Mouse (Mus musculus) adipocyte (in vitro differentiated cells): Measurements from ENCODE around the gene Armc8.
"Not testable (repeated sequence)": the region's sequence is repeated elsewhere in the genome, so short reads cannot be mapped to it uniquely, and the experiment has no call there.

Experiments
- DNase-seq: peaks from one replicate; pipeline ENCODE4 v3.0.0-alpha.2; 2016; ENCODE audit warnings: low spot score

The Armc8 gene

DNA sequence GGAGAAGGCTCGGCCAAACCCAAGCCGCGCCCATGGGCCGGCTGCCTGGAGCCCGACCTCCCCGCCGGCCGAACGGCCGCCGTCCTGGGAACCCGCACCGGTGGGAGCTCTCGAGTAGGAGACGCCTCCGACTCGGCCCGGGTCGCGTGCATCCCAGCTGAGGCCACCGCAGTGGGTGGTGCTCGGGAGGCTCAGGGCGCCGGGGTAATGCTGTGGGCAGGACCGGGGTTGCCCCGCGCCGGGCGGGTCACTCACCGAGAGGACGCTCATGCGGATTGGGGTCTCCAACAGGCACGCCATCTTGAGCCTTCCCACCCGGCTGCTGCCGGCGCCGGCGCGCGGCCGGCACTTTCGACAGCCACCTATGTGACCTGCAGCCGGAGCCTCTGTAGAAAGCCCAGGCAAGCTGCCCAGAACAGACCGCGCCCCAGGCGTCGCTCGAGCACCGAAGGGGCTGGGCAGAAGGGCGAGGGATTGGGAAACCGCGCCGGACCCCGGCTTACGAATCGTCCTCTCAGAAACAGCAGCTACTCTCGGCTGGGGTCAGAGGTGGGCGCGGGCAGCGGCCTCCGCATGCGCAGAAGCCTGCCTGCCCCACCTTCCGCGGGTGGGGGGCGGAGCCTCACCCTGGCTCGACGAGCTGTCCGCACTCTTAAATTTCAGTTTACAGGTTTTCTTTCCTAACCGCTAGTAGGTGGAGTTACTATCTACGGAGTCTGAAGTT lies at the start of gene Armc8:
Armc8 (minus strand) TSS at position 553 of the 724 bp plus-strand sequence.
- DNase-seq, result peak; percentile 88

DNA sequence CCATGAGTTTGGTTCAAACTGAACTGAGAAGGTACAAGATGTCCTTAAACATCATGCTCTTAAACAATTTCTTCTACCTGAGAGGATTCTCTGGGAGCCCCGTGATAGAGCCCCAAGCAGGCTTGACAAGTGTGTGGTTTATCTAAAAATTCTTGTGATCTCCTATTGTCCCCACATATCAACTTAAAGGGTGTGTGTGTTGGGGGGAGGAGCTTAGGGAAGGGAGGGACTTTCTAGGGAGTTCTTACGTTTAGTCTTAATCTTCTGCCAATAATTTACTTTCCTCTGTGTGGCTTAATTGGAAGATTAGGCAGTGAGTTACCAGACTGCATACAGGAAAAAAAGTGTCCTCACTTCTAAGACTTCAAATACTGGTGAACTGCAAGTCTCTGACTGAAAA lies 43.5 kb upstream of the Armc8 start, which contains the start of gene A4gnt:
A4gnt (plus strand) TSS at position 301 of the 400 bp plus-strand sequence.
- DNase-seq, result no peak

DNA sequence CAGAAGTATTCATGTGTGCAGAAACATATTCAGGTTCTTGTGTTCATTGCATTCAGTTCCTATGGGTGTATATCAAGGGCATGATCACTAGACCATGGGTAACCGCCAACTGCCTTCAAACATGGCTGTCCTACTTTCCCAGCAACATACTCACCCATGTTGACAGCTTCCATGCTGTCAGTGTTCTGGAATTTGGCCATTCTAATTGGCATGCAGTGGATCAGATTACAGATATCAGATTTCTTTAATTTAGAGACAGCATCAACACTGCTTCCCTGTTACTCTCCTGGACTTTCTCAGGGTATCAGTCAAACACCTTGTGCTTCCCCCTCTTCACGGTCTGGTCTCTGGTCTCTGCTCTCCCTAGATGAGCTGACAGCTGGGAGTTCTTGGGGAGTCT lies 34.9 kb upstream of the Armc8 start:
- peak; percentile 24 for DNase-seq

DNA sequence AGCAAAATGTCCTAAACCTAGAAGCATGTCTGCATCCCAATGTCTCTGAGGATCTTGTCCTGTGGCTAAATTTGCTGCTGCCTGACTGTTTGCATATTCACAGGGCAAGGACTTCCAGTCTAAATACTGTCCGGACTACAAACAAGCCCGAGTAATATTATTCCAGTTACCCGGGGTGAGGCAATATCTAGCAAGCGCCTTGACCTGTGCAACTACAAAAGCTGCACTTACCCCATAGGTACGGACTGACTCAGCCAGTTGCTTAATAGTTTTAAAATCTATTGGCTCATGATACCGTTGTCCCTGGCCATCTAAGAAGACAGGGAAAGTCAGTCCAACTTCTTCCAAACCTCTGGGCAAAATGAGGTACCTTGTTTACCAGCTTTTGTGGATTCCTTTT lies 30.4 kb upstream of the Armc8 start:
- DNase-seq, result not testable (repeated sequence)

DNA sequence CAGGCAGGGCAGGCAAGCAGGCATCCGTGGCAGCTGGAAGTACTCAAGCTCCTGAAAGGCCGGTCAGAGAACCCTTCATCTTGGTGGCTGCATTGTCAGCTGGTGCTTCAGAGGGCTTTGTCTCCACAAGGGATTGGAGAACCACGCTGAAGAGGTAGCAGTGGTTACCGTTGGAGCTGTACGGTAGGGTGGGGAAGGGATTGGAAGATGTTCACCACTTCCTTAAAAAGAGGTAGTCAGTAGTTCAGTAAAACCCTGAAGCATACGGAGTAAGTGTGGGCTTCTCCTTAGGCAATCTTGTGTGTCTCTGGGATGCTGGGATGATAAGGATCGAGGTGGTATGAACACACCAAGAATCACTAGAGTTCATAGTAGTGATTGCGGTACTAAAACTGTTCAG lies 22.4 kb upstream of the Armc8 start:
- DNase-seq, result no peak

DNA sequence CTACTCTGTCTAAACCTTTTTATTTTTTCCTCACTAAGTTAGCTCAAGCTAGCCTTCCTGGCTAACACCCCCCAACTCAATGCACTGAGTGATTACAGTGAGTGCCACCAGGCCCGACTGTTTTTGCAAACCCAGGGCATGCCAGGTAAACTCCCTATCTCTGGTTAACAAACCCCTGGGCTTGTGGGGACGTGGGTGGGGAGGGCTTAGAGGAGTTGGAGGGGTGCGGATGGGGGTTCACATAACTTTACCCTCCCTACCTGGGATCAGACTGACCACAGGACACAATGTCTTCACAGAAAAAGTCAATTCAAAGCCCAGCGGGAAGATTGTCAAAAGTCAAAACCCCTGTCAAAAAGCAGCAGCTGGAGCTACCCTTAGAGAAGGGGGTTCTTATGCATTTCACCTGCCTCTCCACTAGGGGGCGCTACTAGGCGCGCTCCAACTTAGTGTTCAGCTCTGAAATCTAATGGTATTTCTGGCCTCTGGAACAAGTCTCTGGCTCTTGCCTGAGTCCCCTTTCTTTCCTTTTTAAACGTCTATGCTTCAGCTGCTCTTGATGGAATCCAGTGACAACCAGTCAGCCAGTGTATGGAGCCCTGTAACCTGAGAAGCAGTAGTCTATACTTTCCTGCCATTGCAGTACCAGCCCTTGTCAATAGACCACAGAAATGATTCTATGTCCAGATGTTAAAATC lies 19.0 kb upstream of the Armc8 start:
- peak; percentile 63 for DNase-seq

DNA sequence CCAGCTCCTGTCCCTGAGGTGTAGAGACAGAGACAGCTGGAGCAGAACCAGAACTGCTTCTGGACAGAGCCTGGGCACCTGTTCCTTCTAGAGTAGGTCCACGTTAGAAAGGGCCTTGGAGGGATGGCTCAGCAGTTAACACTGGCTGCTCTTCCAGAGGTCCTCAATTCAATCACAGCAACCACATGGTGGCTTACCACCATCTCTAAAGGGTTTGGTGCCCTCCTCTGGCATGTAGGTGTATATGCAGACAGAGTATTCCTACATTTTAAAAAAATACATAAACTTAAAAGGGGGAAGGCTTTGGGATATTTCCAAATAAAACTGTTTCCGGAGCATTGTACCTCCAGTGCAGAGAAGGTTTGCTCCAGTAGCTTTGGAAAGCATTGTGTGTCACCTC lies 12.0 kb upstream of the Armc8 start:
- DNase-seq, result peak; percentile 67

DNA sequence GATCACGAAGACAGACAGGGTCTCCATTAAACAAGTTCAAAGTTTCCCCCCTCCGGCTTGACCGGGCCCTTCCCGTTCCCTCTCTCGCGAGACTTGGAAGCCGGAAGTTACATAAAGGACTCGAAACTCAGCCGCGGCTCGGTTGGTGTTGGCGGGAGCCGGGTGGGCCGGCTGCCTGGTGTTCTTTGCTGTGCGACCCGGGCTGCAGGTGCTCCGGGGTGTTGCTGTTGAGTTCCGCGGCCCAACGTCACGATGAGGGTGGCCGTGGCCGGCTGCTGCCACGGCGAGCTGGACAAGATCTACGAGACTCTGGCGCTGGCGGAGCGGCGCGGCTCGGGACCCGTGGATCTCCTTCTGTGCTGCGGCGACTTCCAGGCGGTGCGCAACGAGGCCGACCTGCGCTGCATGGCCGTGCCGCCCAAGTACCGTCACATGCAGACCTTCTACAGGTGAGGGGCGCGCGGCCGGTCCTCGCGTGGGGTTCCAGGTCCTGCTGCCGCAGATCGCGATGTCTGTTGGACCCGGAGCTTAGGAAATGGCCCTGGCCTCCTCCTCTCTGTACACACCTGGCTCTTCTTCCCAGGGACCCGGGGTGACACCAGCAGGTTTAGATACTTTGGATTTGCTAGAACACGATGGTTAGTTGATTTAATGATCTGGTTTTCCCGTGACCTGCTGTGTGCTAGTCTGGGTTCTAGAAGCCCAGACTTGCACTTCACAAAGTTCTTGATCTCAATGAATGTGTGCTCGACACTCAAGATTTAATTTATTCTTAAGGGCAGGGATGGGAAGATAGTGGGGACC lies 7.2 kb upstream of the Armc8 start, which contains the start of gene Dbr1:
Dbr1 (plus strand) TSS at position 123 of the 804 bp plus-strand sequence.
- DNase-seq, result peak; percentile 92

DNA sequence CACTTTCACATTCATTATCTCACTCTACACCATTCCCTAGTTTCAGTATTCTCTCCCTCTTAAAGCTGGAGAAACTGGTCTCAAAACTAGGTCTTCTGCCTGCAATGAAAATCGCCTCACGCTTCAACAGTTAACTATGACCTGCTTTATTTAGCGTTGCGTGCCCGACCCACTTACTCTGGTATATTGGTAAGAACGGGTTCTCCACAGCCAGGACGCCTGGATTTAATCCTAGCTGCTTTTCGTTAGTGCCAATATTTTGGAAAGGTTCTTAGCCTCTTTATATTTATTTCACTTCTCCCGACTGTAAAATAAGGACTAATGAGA lies 335 bp upstream of the Armc8 start:
- DNase-seq, result no peak

DNA sequence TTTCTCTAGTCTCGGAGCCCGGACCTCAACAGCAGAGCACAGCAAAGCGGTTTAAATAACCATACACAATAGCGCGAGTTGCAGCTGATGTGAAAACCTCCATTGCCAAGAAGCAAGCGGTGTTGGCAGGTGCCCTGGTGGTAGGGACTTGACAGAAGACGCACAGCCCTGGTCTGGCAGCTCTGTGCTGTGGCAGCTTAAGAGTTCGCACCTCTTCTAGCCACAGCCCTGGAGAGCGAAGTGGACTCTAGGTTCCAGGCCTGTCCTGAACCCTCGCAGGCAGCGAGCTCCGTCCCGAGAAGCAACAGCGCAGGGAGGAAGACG lies 714 bp downstream of the Armc8 start:
- DNase-seq, result peak; percentile 67

DNA sequence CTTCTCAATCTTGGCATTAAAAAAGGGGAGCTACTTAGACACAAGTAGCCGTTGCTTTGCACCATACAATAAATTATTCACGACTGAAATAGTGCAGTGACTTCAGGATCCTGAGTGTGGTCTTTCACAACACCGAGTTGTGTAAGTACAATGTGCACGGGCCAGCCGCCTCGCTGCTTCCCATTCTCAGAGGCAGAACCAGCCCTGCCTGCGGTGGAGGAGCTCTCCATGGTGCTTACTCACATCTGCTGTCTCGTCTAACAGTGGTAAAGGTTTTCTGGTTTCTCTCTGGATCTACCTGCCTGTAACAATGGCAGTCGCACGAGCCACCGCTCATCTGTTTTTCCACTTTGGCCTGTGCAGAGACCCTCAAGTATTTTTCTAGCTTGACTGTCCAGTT lies 5.0 kb downstream of the Armc8 start:
- DNase-seq, result peak; percentile 87

DNA sequence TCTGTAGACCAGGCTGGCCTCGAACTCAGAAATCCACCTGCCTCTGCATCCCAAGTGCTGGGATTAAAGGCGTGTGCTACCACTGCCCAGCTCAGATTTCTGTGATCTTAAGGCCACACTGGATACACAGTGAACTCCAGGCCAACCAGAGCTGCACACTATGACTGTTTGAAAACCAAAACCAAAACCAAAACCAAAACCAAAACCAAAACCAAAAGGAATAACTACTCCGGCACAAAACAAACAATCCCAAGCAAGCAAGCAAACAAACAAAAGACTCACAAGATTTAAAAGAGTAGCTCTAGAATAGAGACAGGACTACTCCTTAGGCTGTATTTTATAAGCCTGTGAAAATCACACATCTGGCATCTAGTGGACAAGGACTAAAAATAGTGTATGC lies 8.3 kb downstream of the Armc8 start:
- peak; percentile 16 for DNase-seq

DNA sequence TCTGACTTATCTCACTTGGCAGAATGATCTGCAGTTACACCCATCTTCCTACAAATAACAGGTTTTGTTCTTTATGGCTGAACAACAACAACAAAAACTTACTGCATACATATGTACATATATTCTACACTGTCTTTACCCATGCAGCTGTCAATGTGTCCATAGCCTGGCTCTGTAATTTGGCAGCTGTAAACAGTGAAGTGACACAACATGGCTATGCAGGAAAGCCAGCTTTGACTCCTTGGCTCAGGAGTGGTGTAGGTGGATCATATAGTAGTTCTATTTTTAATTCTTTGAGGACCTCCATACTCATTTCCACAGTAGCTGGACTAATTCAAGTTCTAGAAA lies 9.2 kb downstream of the Armc8 start:
- DNase-seq, result no peak

DNA sequence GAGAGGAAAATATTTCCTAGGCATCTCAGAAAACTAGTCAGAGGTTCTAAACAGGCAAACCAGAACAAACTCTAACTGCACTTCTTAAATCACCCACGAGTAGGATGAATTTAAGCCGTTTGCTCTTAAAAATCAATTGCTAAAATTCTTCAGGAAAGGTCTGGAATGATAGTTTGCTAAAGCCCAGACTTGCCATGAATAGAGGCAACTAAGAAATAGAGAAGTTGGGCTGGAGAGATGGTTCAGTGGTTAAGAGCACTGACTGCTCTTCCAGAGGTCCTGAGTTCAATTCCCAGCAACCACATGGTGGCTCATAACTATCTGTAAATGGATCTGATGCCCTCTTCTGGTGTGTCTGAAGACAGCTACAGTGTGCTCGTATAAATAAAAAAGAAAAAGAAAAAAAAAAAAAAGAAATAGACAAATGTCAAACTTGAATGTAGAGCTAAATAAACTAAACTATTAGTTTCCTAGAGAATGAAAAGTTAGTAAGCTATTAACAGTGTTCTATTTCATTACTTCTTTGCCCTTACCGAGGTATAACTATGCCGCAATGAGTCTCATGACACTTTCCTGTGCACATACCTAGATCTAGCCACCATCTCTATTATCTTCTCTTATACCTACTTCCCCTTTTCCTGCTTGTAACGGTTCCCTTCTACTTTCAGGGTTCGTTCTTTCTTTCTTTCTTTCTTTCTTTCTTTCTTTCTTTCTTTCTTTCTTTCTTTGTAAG lies 9.7 kb downstream of the Armc8 start:
- DNase-seq, result no peak

DNA sequence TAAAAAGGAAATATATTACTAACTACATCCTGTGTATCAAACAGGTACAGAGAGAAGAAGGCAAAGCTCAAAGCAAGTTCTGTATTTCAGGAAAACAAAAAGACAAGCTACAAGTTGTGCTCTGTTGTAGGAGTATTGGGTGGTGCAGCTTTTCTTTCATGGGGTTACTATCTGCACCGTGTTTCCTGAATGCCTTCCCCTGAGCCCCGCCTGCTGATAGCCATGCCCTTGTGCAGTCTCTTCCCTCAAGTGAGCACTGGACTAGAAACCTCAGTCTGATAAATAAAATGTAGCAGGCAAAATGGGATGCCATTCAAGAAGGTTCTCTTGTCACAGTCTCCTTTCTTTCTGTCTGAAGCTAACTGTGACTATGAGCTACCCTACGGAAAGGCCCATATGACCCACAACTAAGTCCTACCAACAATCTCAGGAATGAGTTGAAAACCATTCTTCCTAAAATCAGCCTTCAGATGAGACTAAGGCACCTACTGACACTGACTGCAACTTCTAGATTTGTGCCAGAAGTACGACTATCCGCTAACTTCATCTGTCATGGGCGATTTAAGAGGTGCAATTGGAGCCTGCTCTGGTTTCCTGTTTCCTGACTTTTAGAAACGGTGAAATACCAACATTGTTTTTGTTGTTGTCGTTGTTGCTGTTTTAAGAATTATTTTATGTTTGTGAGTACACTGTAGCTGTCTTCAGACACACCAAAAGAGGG lies 11.0 kb downstream of the Armc8 start:
- no peak for DNase-seq

DNA sequence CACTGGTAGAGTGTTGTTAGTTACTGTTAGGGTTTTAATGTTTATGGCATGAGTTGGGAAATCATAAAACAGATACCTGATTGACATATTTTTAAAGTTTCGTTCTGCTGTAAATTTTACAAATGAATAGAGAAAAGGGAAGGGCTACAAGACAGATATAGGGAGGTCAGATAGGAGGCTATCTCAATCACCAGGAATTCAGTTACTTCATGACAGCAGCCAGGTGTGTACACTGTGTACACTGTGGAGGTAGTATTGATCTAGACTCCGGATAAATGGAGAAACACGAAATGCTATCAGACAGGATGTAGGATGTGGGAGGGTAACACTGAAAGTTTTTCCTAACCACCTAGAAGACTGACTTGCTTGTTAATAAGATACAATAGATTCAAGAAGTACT lies 13.4 kb downstream of the Armc8 start:
- no peak for DNase-seq

DNA sequence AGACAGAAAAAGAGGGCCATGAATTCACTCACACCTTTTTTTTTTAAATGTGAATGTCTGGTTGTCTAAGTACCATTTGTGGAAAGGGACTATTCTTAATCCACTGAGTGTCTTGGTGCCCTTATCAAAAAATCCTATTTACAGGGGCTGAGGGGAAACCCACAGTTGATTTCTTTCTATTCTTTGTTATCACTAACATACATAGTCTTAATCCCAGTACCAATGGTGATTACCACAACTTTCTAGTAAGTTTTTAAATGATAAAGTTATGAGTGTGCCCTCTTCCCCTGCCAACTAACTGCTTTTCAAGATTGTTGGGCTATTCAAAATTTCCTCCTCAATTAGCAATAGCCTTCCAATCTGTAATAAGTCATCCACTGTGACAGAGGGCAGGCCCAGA lies 14.6 kb downstream of the Armc8 start:
- DNase-seq, result no peak

DNA sequence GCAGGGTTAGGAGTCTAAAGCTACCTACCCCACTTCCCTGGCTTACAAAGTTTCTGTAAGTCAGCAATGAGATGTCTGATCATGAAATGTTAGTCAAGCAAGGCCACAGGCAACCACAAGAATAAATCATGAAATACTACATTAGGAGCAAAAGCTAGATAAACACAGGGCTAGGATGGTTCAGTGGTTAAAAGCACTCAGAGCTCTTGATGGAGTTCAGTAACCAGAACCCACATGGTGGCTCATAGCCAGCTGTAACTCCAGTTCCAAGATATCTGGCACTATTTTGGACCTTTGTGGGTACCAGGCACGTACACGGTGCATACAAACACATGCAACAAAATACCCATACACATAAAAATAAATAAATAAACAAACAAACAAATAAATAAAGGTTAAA lies 15.7 kb downstream of the Armc8 start:
- DNase-seq, result no peak

DNA sequence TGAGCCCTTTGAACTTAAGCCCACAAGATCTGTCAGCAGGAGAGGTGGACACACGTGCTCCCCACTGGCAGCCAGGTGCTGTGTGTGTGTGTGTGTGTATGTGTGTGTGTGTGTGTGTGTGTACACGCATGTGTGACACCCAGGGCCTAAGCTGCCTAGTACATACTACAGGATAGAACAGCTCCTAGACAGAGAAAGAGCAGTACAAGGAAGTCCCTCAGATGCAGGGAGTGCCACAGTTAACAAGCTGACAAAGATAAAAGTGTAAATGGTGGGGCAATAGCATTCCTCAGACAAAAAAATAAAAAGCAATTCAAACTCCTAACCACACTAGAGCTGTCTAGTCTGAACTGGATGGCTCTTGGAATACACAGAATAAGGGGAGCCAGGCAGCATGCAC lies 16.6 kb downstream of the Armc8 start:
- DNase-seq, result no peak

DNA sequence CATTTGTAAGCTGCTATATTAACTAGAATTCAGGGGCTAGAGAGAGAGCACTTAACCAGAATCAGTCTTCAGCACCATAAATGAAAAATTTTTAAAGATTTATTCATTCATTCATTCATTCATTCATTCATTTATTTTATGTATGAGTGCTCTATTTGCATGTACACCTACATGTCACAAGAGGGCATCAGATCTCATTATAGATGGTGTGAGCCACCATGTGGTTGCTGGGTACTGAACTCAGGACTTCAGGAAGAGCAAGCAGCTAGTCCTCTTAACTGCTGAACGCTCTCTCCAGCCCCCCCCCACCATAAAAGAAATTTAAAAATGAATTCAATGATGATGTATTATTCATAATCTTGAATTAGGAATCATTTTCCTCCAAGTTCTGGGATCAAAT lies 22.4 kb downstream of the Armc8 start:
- no peak for DNase-seq

DNA sequence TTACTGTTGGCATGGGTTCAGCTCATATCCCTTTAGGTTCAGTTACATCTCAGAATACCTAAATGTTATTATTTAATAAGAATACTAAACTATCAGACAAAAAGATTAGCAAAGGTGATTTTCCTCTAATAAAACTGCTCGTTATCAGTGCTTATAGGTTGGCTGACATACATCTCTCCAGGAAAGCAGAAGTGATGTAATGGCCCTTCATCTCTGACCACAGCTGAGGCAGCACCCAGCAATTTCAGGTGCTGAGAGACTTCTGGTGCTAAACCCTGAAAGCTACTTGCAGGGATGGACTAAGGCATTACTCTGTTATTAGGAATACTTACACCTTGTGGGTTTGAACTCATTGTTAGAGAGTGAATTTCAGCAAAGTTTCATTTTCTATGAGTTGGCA lies 36.8 kb downstream of the Armc8 start:
- DNase-seq, result no peak

DNA sequence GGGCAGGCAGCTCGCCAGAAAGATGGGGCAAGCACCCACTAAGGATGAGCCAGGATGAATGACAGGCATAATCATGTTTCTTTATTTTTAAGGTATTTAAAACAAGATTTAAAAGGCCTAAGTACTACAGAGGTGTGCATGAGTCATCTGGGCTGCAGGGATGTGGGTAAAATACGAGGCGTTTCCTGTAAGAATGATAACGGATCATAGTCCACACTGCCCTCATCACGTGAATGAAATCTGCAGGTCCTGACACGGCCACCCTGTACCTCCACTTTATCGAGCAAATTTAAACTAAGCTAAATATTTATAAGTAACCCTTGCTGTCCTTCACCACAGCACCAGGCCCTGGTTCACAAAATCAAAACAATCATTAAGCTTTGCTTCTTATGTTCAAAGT lies 62.8 kb downstream of the Armc8 start:
- no peak for DNase-seq
